Mouse (Mus musculus): ENCODE results near the gene Gm4858.
"Not testable (repeated sequence)": the region's sequence is repeated elsewhere in the genome, so short reads cannot be mapped to it uniquely, and the experiment has no call there.

Gene Gm4858

GRCm38 (mm10) chr3:93068523-93068922 is at the start of gene Gm4858:
Gm4858 (plus strand) TSS chr3:93068823.
- not testable (repeated sequence) for DNase-seq (ENCODE audit: low spot score in 2 of 2)

DNA sequence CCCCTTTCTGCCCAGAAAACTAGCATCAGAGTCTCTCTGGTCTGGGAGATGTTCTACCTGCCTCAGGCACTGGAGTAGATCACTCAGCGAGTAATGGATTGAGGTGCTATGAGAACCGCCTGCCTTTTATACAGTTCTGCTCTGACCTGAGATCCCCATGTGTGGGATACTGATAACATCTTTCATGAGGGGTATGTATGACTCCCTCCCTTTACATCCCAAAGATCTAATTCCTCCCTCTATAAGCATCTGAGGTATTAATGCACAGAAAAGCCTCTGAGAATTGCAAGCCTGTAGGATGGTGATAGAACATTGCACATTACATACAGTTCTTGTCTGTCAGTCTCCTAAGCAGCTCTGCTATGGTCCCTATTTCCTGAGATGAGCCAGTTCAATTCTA is 49.7 kb upstream of the Gm4858 start, which contains the start of gene Lce1m:
Gene Lce1m (minus strand): TSS at position 101 of the 400 bp plus-strand sequence.
- no peak for DNase-seq (ENCODE audit: low spot score in 2 of 2)

DNA sequence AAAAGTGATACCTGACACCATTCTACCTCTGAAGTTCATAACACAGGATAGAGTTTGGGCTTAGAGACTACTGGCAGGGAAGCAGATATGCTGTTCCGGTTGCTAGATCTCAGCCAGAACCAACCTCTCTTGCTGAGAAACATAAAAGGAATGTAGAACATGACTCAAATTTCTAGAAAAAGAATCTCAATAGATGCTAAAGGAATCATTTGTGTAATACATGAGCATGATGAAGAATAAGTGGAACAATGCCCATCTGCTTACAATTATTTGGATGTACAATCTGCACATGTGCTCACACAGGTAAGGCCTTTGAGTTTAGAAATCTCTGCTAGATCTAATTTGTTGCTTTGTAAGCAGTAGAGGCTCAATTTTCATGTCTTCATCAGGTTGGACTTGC is 47.5 kb upstream of the Gm4858 start:
- DNase-seq (ENCODE audit: low spot score in 2 of 2): no peak

GRCm38 (mm10) chr3:93023411-93024184 is 45.0 kb upstream of the Gm4858 start:
- no peak for DNase-seq (ENCODE audit: low spot score in 2 of 2)

DNA sequence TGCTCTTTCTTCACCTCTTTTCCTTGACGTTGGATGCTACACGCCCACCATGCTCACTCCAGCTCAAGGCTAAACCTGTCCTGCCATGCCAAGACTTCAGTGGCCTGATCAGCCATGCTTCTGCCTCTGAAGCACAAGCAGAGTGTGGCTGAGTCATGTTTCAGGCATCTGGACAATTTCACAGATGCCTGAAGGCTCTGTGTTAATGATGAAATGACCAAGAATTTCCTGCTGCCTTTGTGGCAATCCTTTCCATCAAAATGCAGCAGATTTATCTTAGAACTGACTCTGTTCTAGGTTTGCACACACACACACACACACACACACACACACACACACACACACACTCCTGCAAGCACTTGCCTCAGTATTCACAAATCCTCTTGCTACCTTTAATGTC is 43.1 kb upstream of the Gm4858 start:
- DNase-seq (ENCODE audit: low spot score in 2 of 2): no peak

DNA sequence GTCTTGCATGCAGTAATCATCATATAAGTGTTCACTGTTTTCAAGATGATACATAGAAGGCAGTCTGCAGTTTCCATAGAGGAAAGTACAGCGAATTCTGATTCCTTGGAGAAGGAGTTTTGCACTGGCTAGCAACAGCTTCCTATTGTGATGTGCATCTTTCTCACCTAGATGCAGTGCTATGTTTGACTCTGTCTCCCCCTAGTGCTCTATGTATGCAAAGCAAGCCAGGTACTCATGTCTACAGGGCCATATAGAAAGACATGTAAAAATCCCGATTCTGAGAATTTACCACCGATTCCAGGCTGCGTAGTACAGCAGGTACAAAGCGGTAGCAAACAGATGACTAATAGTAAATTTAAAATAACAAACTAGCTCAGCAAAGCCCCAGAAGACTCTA is 37.2 kb upstream of the Gm4858 start:
- peak in 1 of 2 experiments; percentile 15 for DNase-seq (ENCODE audit: low spot score in 2 of 2)

- DNase-seq (ENCODE audit: low spot score in 2 of 2): no peak
Measured at GRCm38 (mm10) chr3:93050182-93050581, 18.4 kb upstream of the Gm4858 start.

DNA sequence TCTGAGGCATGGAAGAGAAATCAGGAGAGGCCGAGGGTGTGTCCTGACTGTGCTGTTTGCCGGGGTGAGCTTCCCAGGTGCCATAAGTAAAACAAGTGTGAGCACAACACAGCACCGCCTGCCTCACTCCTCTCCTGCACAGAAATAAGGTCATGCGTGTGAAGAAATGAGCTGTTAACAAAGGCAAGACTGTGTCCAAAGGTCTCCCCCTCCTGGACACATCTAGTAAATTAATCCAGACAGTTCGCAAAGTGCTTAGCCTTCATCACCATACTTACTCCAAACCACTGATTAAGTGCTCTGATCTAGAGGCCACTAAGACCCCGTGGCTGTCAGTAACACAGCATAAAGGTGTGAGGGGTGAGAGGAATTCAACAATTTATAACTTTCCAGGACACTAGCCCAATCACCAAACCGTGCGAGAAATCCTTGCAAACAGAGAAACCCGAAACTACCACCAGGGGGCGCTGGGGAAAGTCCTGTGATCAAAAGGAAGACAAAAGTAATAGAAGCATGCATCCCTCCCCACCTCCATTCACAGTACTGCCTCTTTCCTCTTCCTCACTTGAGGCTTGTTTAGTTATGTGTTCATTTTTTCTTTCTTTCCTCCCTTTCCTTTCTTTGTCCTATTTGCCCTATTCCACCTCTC is 15.7 kb upstream of the Gm4858 start:
- DNase-seq (ENCODE audit: low spot score in 2 of 2): no peak

DNA sequence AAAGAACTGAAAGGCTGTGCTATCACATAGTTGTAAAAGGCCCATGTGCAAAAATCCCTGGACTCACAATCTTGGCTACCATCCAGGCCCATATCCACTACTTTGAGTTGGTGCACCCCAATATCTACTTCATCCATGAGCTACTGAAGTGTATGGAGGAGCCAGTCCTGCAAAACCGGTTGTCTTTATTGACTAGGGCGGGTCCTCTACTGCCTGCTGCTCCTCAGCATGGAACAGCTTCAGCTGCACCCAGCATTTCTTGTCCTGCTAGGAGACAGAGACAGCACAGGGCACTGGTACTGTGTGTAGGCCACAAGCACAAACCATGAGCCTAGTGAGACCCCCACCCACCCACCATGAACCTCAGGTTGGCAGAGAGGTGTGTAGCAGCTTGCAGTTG is 18.0 kb downstream of the Gm4858 start:
- DNase-seq (ENCODE audit: low spot score in 2 of 2): no peak

DNA sequence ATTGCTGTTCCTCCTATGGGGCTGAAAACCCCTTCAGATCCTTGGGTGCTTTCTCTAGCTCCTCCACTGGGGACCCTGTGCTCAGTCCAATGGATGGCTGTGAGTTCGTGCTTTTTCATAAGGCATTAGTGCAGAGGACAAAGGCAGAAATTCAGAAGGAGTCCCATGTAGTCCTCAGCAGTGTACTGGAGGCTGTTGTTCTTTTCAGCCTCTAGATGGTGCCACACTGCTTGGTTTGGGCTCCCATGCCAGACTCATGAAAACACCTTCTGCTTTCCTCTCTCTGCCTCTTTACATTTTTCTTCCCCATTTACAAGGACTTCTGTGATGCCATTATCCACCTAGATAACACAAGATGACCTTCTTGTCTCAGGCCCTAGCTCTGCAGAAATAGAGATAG is 25.0 kb downstream of the Gm4858 start:
- DNase-seq (ENCODE audit: low spot score in 2 of 2): not testable (repeated sequence)

- no peak for DNase-seq (ENCODE audit: low spot score in 2 of 2)
Measured at GRCm38 (mm10) chr3:93096447-93096846, 27.8 kb downstream of the Gm4858 start.

GRCm38 (mm10) chr3:93111668-93112067 is 43.0 kb downstream of the Gm4858 start:
- no peak for DNase-seq (ENCODE audit: low spot score in 2 of 2)

GRCm38 (mm10) chr3:93114481-93114880 is 45.9 kb downstream of the Gm4858 start:
- DNase-seq (ENCODE audit: low spot score in 2 of 2): peak in 1 of 2 experiments; percentile 16

- no peak for DNase-seq (ENCODE audit: low spot score in 2 of 2)
Measured at GRCm38 (mm10) chr3:93119101-93119500, 50.5 kb downstream of the Gm4858 start.

All from frontal cortex, postnatal 14 days (tissue).